Mouse (Mus musculus) limb, embryonic 15.5 days (tissue): ENCODE data around the gene Tsacc. TPM values are rescaled to one million over a fixed set of nuclear protein-coding genes. Genes with fewer than 3 reads are reported as not detected.
A peak's percentile ranks its signal among the peaks of the same experiment; 100 is the strongest.

ENCODE experiments used
- ATAC-seq: fragments of 200-750 bp; cut with Nextera tagmentation; 2 replicates; pipeline ENCODE4 v1.8.0; 2017; ENCODE audit warnings: low read depth, moderate TSS enrichment; ENCODE audit not compliant: insufficient number of reproducible peaks, low FRiP score, low TSS enrichment
- H3K27ac ChIP-seq: fragments of 300-500 bp; sonication (generic); 2 replicates; pipeline ENCODE4 v1.5.1; 2015; ENCODE audit warnings: moderate library complexity, mild to moderate bottlenecking, inconsistent platforms
- H3K27me3 ChIP-seq: fragments of 300-500 bp; sonication (generic); 2 replicates; pipeline ENCODE4 v1.6.1; 2015; ENCODE audit warnings: inconsistent platforms
- H3K36me3 ChIP-seq: fragments of 300-500 bp; sonication (generic); 2 replicates; pipeline ENCODE4 v1.6.1; 2015; ENCODE audit warnings: inconsistent platforms
- H3K4me1 ChIP-seq: fragments of 300-500 bp; sonication (generic); 2 replicates; pipeline ENCODE4 v1.6.1; 2015; ENCODE audit warnings: inconsistent platforms
- H3K4me2 ChIP-seq: fragments of 300-500 bp; sonication (generic); 2 replicates; pipeline ENCODE4 v1.6.1; 2015; ENCODE audit warnings: mild to moderate bottlenecking, inconsistent platforms
- H3K4me3 ChIP-seq: fragments of 300-500 bp; sonication (generic); 2 replicates; pipeline ENCODE4 v1.5.1; 2015; ENCODE audit warnings: mild to moderate bottlenecking, inconsistent platforms
- H3K9ac ChIP-seq: fragments of 300-500 bp; sonication (generic); 2 replicates; pipeline ENCODE4 v1.6.1; 2015; ENCODE audit warnings: inconsistent platforms
- H3K9me3 ChIP-seq: fragments of 300-500 bp; sonication (generic); 2 replicates; pipeline ENCODE4 v1.6.1; 2016; ENCODE audit warnings: inconsistent platforms
- WGBS: fragments of 180-500 bp; shearing (Covaris S2); methylation state at CpG from one replicate; pipeline ENCODE4 v1.1.7; 2015; 5-methylcytosine and 5-hydroxymethylcytosine counted together
- polyA plus RNA-seq: library from polyadenylated mRNA; unstranded; fragments of >200 nt; fragmentation: Nextera tagmentation; extraction: Ambion mirVana; gene quantifications from 2 replicates; pipeline ENCODE4 v1.2.1, GENCODE M21; 2015

The Tsacc gene
- polyA plus RNA-seq: 9.9 and 12.0 TPM in 2 replicates

DNA sequence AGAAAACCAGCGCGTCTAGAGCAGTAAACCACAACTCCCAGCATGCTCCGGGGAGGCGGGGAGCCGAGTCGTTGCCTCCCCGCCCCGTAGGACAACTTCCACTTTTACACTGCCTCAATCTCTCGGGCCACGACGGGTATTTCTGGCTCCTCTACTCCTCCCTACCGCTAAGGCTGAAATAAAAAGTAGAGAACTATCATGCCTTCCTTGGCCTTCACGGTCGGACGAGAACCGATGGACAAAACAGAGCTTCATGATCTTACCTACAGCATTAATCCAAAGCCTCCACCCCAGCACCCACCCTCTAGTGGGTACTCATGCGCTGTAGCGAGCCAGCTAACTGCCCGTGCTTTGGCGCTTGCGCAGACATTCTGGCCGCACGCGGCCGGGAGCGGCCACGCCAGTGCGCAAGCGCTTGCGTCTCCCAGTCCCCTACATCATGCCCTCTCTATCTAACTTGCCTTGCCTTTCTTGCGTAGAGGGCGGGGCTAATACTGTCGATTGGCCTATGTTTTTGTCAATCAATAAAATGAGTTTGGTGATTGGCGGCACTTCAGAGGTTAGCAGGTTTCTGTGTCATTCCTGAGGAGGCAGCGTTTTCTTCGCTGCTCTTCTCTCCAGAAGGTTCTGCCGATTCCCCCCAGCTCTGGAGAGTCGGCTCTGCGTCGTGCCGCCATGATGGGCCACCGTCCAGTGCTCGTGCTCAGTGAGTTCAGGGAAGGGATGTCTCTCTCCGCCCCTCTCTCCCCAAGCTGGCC is at the start of gene Tsacc, which contains the start of gene Cct3:
Gene Tsacc, minus strand, starts transcription at position 439 of the 758 bp plus-strand sequence.
Gene Cct3, plus strand, starts transcription at position 556 of the 758 bp plus-strand sequence.
- Histone ChIP-seq H3K4me3 (peak within 1 kb of the TSS; percentile 70), H3K4me2 (peak within 1 kb of the TSS; percentile 64), H3K9ac (peak within 1 kb of the TSS; percentile 80), H3K9me3 (no peaks in the 10 kb centered on the region), H3K27me3 (no peaks in the 10 kb centered on the region), H3K4me1 (peaks cover 11% of the 10 kb centered on the region), H3K27ac (peak within 1 kb of the TSS; percentile 94), H3K36me3 (peaks cover 25% of the 10 kb centered on the region)
- ATAC-seq: peak; percentile 99
- under 1% methylated on average over 44 of the region's 44 CpGs for WGBS

DNA sequence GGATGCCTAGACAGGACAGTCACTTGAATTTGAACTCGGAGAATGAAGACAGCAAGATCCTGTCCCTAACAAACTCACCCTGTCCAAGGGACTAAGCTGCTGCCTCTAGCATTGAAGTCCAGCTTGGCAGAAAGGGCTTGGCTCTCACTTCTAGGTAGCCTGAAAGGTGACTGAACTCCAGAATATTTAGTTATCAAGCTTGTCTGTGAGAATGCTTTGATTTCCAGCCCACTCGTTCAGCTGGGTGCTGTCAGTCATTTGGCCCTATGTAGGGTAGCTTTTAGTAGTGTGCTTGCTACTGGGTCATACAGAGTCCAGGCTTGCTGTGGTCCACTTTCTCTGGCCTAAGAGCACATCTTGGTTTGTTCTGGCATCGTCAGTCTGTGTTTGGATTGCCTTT is 42.2 kb upstream of the Tsacc start:
- Histone ChIP-seq H3K9ac (no peak overlapping the region), H3K4me2 (no peak overlapping the region), H3K27me3 (no peaks in the 10 kb centered on the region), H3K27ac (no peak overlapping the region), H3K9me3 (no peaks in the 10 kb centered on the region), H3K4me3 (no peak overlapping the region), H3K36me3 (peaks cover 25% of the 10 kb centered on the region), H3K4me1 (peaks cover 28% of the 10 kb centered on the region)
- WGBS: 78% methylated on average over 3 of the region's 3 CpGs
- ATAC-seq: no peak

DNA sequence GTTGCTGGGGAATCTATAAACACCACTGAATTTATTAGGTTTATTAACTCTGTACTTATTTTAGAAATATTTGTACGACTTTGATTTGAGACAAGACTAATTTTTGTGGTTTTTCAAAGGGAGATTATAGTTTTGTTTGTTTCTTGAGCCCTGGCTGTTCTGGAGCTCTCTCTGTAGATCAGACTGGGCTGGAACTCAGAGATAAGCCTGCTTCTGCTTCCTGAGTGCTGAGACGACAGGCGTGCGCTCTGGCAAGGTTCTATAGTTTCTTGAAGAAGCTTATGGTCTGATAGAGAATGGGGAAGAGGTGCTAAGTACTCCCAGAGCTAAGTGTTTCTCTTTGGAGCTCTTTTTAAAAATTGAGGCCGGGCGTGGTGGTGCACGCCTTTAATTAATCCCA is 41.5 kb upstream of the Tsacc start:
- no peak for ATAC-seq
- Histone ChIP-seq H3K9me3 (no peaks in the 10 kb centered on the region), H3K27me3 (no peaks in the 10 kb centered on the region), H3K27ac (no peak overlapping the region), H3K4me3 (no peak overlapping the region), H3K4me1 (peaks cover 28% of the 10 kb centered on the region), H3K4me2 (no peak overlapping the region), H3K36me3 (peaks cover 18% of the 10 kb centered on the region), H3K9ac (no peak overlapping the region)
- 90% methylated on average over 7 of the region's 7 CpGs for WGBS

DNA sequence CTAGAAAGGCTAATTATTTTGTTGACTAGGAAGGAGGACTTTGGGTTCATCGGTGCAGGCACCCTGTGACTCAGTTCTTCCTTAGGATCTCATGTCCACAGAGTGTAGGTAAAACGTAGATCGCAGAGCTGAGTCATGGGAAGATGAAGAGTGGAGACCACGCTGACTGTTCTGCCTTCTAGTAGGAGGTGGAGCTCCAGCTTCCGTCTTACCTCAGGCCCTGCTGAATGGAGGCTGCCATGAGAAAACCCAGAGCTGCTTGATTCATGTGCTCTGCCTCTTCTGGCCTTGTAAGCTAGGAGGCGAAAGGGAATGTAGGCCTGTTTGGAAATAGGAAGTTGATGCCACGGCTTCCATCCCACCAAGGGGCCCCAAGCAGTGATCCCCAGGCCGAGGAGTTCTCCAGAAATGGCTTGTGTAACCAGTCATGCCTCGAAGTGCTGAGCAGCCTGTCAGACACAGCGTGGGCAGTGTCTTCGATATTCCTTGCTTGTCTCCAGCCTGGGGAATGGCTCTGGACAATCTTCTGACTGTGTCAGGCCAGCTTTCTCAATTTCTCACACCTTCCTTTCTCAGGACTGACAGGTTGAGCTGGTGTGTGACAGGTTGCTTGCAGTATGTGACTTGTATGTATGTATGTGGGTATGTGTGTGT is 40.7 kb upstream of the Tsacc start:
- no peak overlapping the region for H3K4me2 ChIP-seq
- peak overlapping the region; percentile 38 for H3K27ac ChIP-seq
- 72% methylated on average over 11 of the region's 11 CpGs for WGBS
- H3K4me1 ChIP-seq: peaks cover 28% of the 10 kb centered on the region
- no peaks in the 10 kb centered on the region for H3K27me3 ChIP-seq
- no peak for ATAC-seq
- H3K9me3 ChIP-seq: no peaks in the 10 kb centered on the region
- peaks cover 10% of the 10 kb centered on the region for H3K36me3 ChIP-seq
- peak overlapping the region; percentile 85 for H3K4me3 ChIP-seq
- H3K9ac ChIP-seq: no peak overlapping the region

- Histone ChIP-seq H3K4me2 (peak within 1 kb of the TSS; percentile 66), H3K27me3 (no peaks in the 10 kb centered on the region), H3K36me3 (no peaks in the 10 kb centered on the region), H3K4me3 (peak within 1 kb of the TSS; percentile 85), H3K27ac (peak within 1 kb of the TSS; percentile 96), H3K9me3 (no peaks in the 10 kb centered on the region), H3K9ac (peak within 1 kb of the TSS; percentile 90), H3K4me1 (peaks cover 28% of the 10 kb centered on the region)
- peak; percentile 92 for ATAC-seq
- WGBS: 1% methylated on average over 50 of the region's 66 CpGs
Observed at GRCm38 (mm10) chr3:88336058-88337013, 39.5 kb upstream of the Tsacc start, which contains the start of the genes Tmem79 and Smg5. Gene Tmem79, minus strand, starts transcription at chr3:88336148. Gene Smg5, plus strand, starts transcription at chr3:88336260.

- Histone ChIP-seq H3K4me1 (peaks cover 28% of the 10 kb centered on the region), H3K4me3 (peak overlapping the region; percentile 85), H3K9ac (peak overlapping the region; percentile 64), H3K27ac (peak overlapping the region; percentile 96), H3K4me2 (peak overlapping the region; percentile 66), H3K9me3 (no peaks in the 10 kb centered on the region), H3K36me3 (0 out of 2 replicates have a peak, but pooled peaks cover 4% of the 10 kb centered on the region), H3K27me3 (no peaks in the 10 kb centered on the region)
- 1% methylated on average over 27 of the region's 27 CpGs for WGBS
- ATAC-seq: peak; percentile 35; the same call in 1 of the 2 replicates
Observed at GRCm38 (mm10) chr3:88335436-88336053, 38.7 kb upstream of the Tsacc start.

- peaks cover 28% of the 10 kb centered on the region for H3K4me1 ChIP-seq
- H3K27me3 ChIP-seq: no peaks in the 10 kb centered on the region
- peak overlapping the region; percentile 85 for H3K4me3 ChIP-seq
- 0 out of 2 replicates have a peak, but pooled peaks cover 7% of the 10 kb centered on the region for H3K36me3 ChIP-seq
- no peaks in the 10 kb centered on the region for H3K9me3 ChIP-seq
- H3K27ac ChIP-seq: peak overlapping the region; percentile 96; the same call in 1 of the 2 replicates
- ATAC-seq: no peak
- H3K4me2 ChIP-seq: peak overlapping the region; percentile 66
- WGBS: 32% methylated on average over 3 of the region's 3 CpGs
- peak overlapping the region; percentile 64 for H3K9ac ChIP-seq
Observed at GRCm38 (mm10) chr3:88334902-88335435, 38.2 kb upstream of the Tsacc start.

- Histone ChIP-seq H3K4me1 (peaks cover 28% of the 10 kb centered on the region), H3K27me3 (no peaks in the 10 kb centered on the region), H3K9ac (0 out of 2 replicates have a peak overlapping the region, but pooled peaks have one; percentile 4), H3K27ac (peak overlapping the region; percentile 59), H3K36me3 (peaks cover 14% of the 10 kb centered on the region), H3K4me3 (peak overlapping the region; percentile 27), H3K4me2 (peak overlapping the region; percentile 12; the same call in 1 of the 2 replicates), H3K9me3 (no peaks in the 10 kb centered on the region)
- 45% methylated on average over 12 of the region's 12 CpGs for WGBS
- no peak for ATAC-seq
Observed at GRCm38 (mm10) chr3:88334029-88334658, 37.3 kb upstream of the Tsacc start.

- H3K27ac ChIP-seq: no peak overlapping the region
- ATAC-seq: no peak
- no peaks in the 10 kb centered on the region for H3K27me3 ChIP-seq
- H3K9ac ChIP-seq: no peak overlapping the region
- peaks cover 15% of the 10 kb centered on the region for H3K4me1 ChIP-seq
- H3K4me2 ChIP-seq: no peak overlapping the region
- peaks cover 33% of the 10 kb centered on the region for H3K36me3 ChIP-seq
- WGBS: 32% methylated on average over 2 of the region's 2 CpGs
- H3K4me3 ChIP-seq: no peak overlapping the region
- no peaks in the 10 kb centered on the region for H3K9me3 ChIP-seq
Observed at GRCm38 (mm10) chr3:88331282-88331681, 34.5 kb upstream of the Tsacc start.

GRCm38 (mm10) chr3:88328956-88329355 is 32.2 kb upstream of the Tsacc start:
- no peak for ATAC-seq

More at GRCm38 (mm10) chr3:88328956-88329355, 32.2 kb upstream of the Tsacc start:
- H3K27ac ChIP-seq: no peak overlapping the region
- no peaks in the 10 kb centered on the region for H3K27me3 ChIP-seq
- WGBS: 50% methylated on average over 5 of the region's 5 CpGs
- no peak overlapping the region for H3K9ac ChIP-seq
- no peak overlapping the region for H3K4me3 ChIP-seq
- H3K36me3 ChIP-seq: peaks cover 33% of the 10 kb centered on the region
- H3K9me3 ChIP-seq: no peaks in the 10 kb centered on the region
- H3K4me1 ChIP-seq: peaks cover 14% of the 10 kb centered on the region
- no peak overlapping the region for H3K4me2 ChIP-seq
